14 mouse cellular contexts compared by ENCODE assay signal in genomic region chr1:127507042-127507650, GRCm38 (mm10).
DNase-seq lines count a peak whose midpoint lies in the region; ATAC-seq and TF ChIP-seq lines count a peak whose summit lies in the region.
"Had no signal": no experiment of that assay in that cellular context is flagged by ENCODE, and none has a peak within 500 bp of the region (broad histone marks: within the 10 kb centered on the region; RNA-seq: fewer than 3 reads in every experiment).

No protein-coding gene starts in this region.

- 0 out of 2 replicates have a peak, but pooled peaks cover 1% of the 10 kb centered on the region for H3K36me3 ChIP-seq in spleen, adult 2 months (ENCODE audit: control insufficient read depth, insufficient read depth, low read length)
- H3K36me3 ChIP-seq in hindbrain, embryonic 15.5 days, result no peaks in the 10 kb centered on the region
- H3K36me3 ChIP-seq in neural tube, embryonic 15.5 days, result no peaks in the 10 kb centered on the region
- H3K36me3 ChIP-seq: heart, embryonic 13.5 days; limb, embryonic 12.5 days had no signal

- TF ChIP-seq CTCF in spleen, adult 2 months (IDR thresholded peaks at IDR 0.05; ENCODE audit: extremely low read depth, insufficient read depth, insufficient read length, insufficient replicate concordance), result no peak
- no peak for TF ChIP-seq CTCF in cerebellum, adult 2 months (IDR thresholded peaks at IDR 0.05; ENCODE audit: borderline replicate concordance, insufficient read depth, low read depth, low read length)

- no peak for ATAC-seq in hindbrain, embryonic 15.5 days (ENCODE audit: low FRiP score, low read depth)
- 0 out of 2 replicates have a peak, but pooled peaks have one; percentile 16 for ATAC-seq in neural tube, embryonic 15.5 days (ENCODE audit: low FRiP score)
- ATAC-seq: inflammation-experienced regulatory T-cells, adult 6 months; liver, postnatal 0 days had no signal

- WGBS in spleen, adult 2 months, result 83% methylated on average over 10 of the region's 10 CpGs
- 22% methylated on average over 10 of the region's 10 CpGs for WGBS in cerebellum, adult 2 months
- WGBS in hindbrain, embryonic 15.5 days, result 55% methylated on average over 10 of the region's 10 CpGs
- WGBS in neural tube, embryonic 15.5 days, result 50% methylated on average over 10 of the region's 10 CpGs

- no peak for TF ChIP-seq POLR2A in spleen, adult 2 months (IDR thresholded peaks at IDR 0.05; ENCODE audit: low read depth, low read length)
- no peak for TF ChIP-seq POLR2A in cerebellum, adult 2 months (IDR thresholded peaks at IDR 0.05; ENCODE audit: borderline replicate concordance, insufficient read depth, low read length)

- H3K9me3 ChIP-seq in hindbrain, embryonic 15.5 days, result no peaks in the 10 kb centered on the region
- no peaks in the 10 kb centered on the region for H3K9me3 ChIP-seq in neural tube, embryonic 15.5 days (replicated peaks)
- H3K9me3 ChIP-seq: heart, embryonic 13.5 days; limb, embryonic 12.5 days had no signal

- H3K4me1 ChIP-seq in spleen, adult 2 months (ENCODE audit: control insufficient read depth, insufficient read depth, insufficient read length), result peaks cover 16% of the 10 kb centered on the region; the same call in 1 of the 2 replicates
- peaks cover 35% of the 10 kb centered on the region for H3K4me1 ChIP-seq in cerebellum, adult 2 months (ENCODE audit: control insufficient read depth, insufficient read depth, low read length)
- H3K4me1 ChIP-seq in hindbrain, embryonic 15.5 days (replicated peaks), result peaks cover 24% of the 10 kb centered on the region
- peaks cover 22% of the 10 kb centered on the region for H3K4me1 ChIP-seq in neural tube, embryonic 15.5 days

- H3K4me3 ChIP-seq in spleen, adult 2 months (ENCODE audit: extremely low read depth, insufficient read depth, insufficient read length), result no peak overlapping the region
- no peak overlapping the region for H3K4me3 ChIP-seq in cerebellum, adult 2 months (replicated peaks; ENCODE audit: insufficient read depth, low read depth, low read length)
- no peak overlapping the region for H3K4me3 ChIP-seq in hindbrain, embryonic 15.5 days
- H3K4me3 ChIP-seq in neural tube, embryonic 15.5 days (replicated peaks), result no peak overlapping the region
- H3K4me3 ChIP-seq: heart, embryonic 13.5 days; limb, embryonic 12.5 days had no signal

- no peak for DNase-seq in spleen, adult 2 months (ENCODE audit: low read depth in 1 of 2, low spot score in 2 of 2)
- DNase-seq in spleen, postnatal 36 days (ENCODE audit: low spot score in 2 of 2), result no peak
- peak; percentile 77 to 87 for DNase-seq in cerebellum, adult 2 months
- DNase-seq in c-Kit-positive CD71-positive TER-119-positive erythroid progenitor cells, embryonic 14.5 days (ENCODE audit: low spot score), result no peak
- DNase-seq in right cerebral cortex, postnatal 4 days, result no peak
- no peak for DNase-seq in adrenal gland, postnatal 25 days
- DNase-seq: gastrocnemius, postnatal 25 days; liver, postnatal 0 days had no signal

- H3K9ac ChIP-seq in hindbrain, embryonic 15.5 days, result no peak overlapping the region
- H3K9ac ChIP-seq in neural tube, embryonic 15.5 days (replicated peaks), result no peak overlapping the region
- H3K9ac ChIP-seq: heart, embryonic 13.5 days; limb, embryonic 12.5 days; liver, postnatal 0 days had no signal

- H3K27me3 ChIP-seq in spleen, adult 2 months (ENCODE audit: control insufficient read depth, insufficient read depth, low read length), result no peaks in the 10 kb centered on the region
- no peaks in the 10 kb centered on the region for H3K27me3 ChIP-seq in cerebellum, adult 2 months (ENCODE audit: control insufficient read depth, insufficient read depth, low read length)
- H3K27me3 ChIP-seq in hindbrain, embryonic 15.5 days, result no peaks in the 10 kb centered on the region
- H3K27me3 ChIP-seq in neural tube, embryonic 15.5 days (replicated peaks), result peaks cover 6% of the 10 kb centered on the region; the same call in 1 of the 2 replicates
- H3K27me3 ChIP-seq: heart, embryonic 13.5 days had no signal

- H3K27ac ChIP-seq in spleen, adult 2 months (ENCODE audit: insufficient read depth, low read length), result peak overlapping the region; percentile 42; the same call in 1 of the 2 replicates
- peak overlapping the region; percentile 44 for H3K27ac ChIP-seq in cerebellum, adult 2 months (ENCODE audit: insufficient read depth, low read length)
- peak overlapping the region; percentile 45 for H3K27ac ChIP-seq in hindbrain, embryonic 15.5 days (replicated peaks)
- peak overlapping the region; percentile 23 for H3K27ac ChIP-seq in neural tube, embryonic 15.5 days (replicated peaks)
- H3K27ac ChIP-seq: heart, embryonic 13.5 days; limb, embryonic 12.5 days; macrophage had no signal

- no peak overlapping the region for H3K4me2 ChIP-seq in hindbrain, embryonic 15.5 days
- H3K4me2 ChIP-seq in neural tube, embryonic 15.5 days, result no peak overlapping the region
- H3K4me2 ChIP-seq: heart, embryonic 13.5 days; limb, embryonic 12.5 days had no signal

Comparison
In these comparisons a context has a peak if more than half of its experiments do, and no peak if none do; other contexts are left out.
1. DNase-seq: peak in cerebellum, adult 2 months (2 of 2); none in spleen, adult 2 months (0 of 2), spleen, postnatal 36 days (0 of 2), c-Kit-positive CD71-positive TER-119-positive erythroid progenitor cells, embryonic 14.5 days (single experiment), right cerebral cortex, postnatal 4 days (single experiment) and adrenal gland, postnatal 25 days (single experiment).
2. Peak in every context shown above with its lines, with median percentiles within 50 percentile points of each other: H3K27ac ChIP-seq.